Mouse (Mus musculus) thymus, adult 2 months (tissue): ENCODE results near the gene Matk. TPM values are rescaled to one million over a fixed set of nuclear protein-coding genes. Genes with fewer than 3 reads are reported as not detected.

Experiments
- DNase-seq: peaks from one replicate; pipeline ENCODE4 v3.0.0; 2021
- H3K27ac ChIP-seq: fragments of 200-500 bp; 2 replicates; pipeline ENCODE4 v1.5.1; 2012; ENCODE audit warnings: low read length, control low read depth; ENCODE audit not compliant: control insufficient read depth, insufficient read depth
- H3K27me3 ChIP-seq: fragments of 200-500 bp; 2 replicates; pipeline ENCODE4 v1.6.1; 2012; ENCODE audit warnings: mild to moderate bottlenecking, low read length, moderate library complexity, mixed read lengths; ENCODE audit not compliant: control insufficient read depth, insufficient read depth
- H3K36me3 ChIP-seq: fragments of 200-500 bp; 2 replicates; pipeline ENCODE4 v1.6.1; 2012; ENCODE audit warnings: mild to moderate bottlenecking, low read length, moderate library complexity; ENCODE audit not compliant: control insufficient read depth, insufficient read depth
- H3K4me1 ChIP-seq: fragments of 200-500 bp; replicated peaks from 2 replicates; pipeline ENCODE4 v1.6.1; 2012; ENCODE audit warnings: low read length; ENCODE audit not compliant: control insufficient read depth, insufficient read depth
- H3K4me3 ChIP-seq: fragments of 200-500 bp; 2 replicates; pipeline ENCODE4 v1.5.1; 2012; ENCODE audit warnings: mild to moderate bottlenecking, low read length, control low read depth, moderate library complexity; ENCODE audit not compliant: control insufficient read depth, insufficient read depth
- CTCF ChIP-seq: fragments of 200-500 bp; IDR thresholded peaks from 2 replicates; pipeline ENCODE4 v1.5.1; 2012; ENCODE audit warnings: mild to moderate bottlenecking, control low read depth, low read length, moderate library complexity, borderline replicate concordance; ENCODE audit not compliant: control insufficient read depth, poor library complexity, insufficient read depth; ENCODE audit errors: extremely low read depth
- POLR2A ChIP-seq: fragments of 200-500 bp; IDR thresholded peaks from 2 replicates; pipeline ENCODE4 v1.6.1; 2012; ENCODE audit warnings: mild to moderate bottlenecking, low read length, control low read depth, moderate library complexity; ENCODE audit not compliant: control insufficient read depth, poor library complexity, insufficient read depth; ENCODE audit errors: extremely low read depth
- WGBS: fragments of 180-500 bp; shearing (Covaris S2); methylation state at CpG from one replicate; pipeline ENCODE4 v1.1.7; 2018; 5-methylcytosine and 5-hydroxymethylcytosine counted together
- polyA plus RNA-seq: library from polyadenylated mRNA; depleted of rRNA; stranded (reverse); fragments of >200 nt; gene quantifications from 2 replicates; pipeline ENCODE4 v1.2.3, GENCODE M21; 2012

The Matk gene
- polyA plus RNA-seq, 1 experiment, result 21.0 TPM

DNA sequence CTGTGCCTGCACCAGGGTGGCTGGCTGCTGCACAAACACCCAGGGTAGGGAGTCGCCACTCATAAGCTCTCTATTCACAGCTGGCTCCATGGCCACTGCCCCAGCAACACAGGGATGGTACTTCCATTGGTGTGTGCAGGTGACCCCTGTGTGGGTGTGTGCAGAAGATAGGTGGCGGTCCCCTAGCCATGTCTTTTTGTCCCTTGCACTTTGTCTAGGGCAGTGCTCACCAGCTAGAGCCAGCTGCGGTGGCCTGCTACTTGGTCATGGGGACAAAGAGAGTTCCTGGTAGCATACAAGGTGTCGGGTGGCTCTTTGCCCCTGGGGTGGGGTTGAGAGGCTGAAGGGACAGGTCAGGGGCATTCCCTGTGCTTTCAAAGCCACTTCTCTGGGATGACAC lies 8.6 kb upstream of the Matk start:
- Histone ChIP-seq H3K36me3 (no peaks in the 10 kb centered on the region), H3K27ac (no peak overlapping the region), H3K4me1 (peaks cover 54% of the 10 kb centered on the region), H3K27me3 (no peaks in the 10 kb centered on the region; the same call in 1 of the 2 replicates), H3K4me3 (no peak overlapping the region)
- DNase-seq, result no peak
- TF ChIP-seq CTCF, result no peak
- TF ChIP-seq POLR2A, result no peak
- WGBS, result 97% methylated on average over 4 of the region's 4 CpGs

- H3K4me3 ChIP-seq, result no peak overlapping the region
- WGBS, result 12% methylated on average over 17 of the region's 17 CpGs
- peak; percentile 97 for TF ChIP-seq CTCF
- no peak for TF ChIP-seq POLR2A
- peak; percentile 84 for DNase-seq
- H3K27me3 ChIP-seq, result no peaks in the 10 kb centered on the region; the same call in 1 of the 2 replicates
- H3K36me3 ChIP-seq, result no peaks in the 10 kb centered on the region
- no peak overlapping the region for H3K27ac ChIP-seq
- H3K4me1 ChIP-seq, result peaks cover 58% of the 10 kb centered on the region
Measured at GRCm38 (mm10) chr10:81244595-81244994, 8.1 kb upstream of the Matk start.

DNA sequence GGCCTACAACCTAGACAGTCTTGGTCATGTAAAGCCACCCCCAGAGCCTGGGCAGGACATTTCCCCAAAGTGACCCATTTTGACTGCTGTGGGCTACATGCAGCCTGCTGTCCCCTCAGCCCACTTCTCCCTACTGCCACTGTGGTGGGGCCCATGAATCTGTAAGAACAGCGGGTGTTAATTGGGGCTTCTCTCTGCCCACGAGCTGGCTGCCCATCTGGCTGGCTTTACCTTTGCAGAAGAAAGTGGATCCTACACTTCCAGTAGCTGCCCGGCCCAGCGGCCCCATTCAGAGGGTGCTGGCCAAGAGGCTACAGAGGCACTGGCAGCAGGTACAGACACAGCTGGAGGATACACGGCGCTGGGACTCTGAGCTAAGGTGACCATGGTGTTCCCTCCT lies 7.6 kb upstream of the Matk start:
- DNase-seq, result peak; percentile 1

GRCm38 (mm10) chr10:81247804-81248203 lies 4.9 kb upstream of the Matk start:
- 20% methylated on average over 2 of the region's 2 CpGs for WGBS
- no peak overlapping the region for H3K4me3 ChIP-seq
- no peak for TF ChIP-seq CTCF
- no peak for TF ChIP-seq POLR2A
- peak; percentile 38 for DNase-seq
- no peaks in the 10 kb centered on the region; the same call in 1 of the 2 replicates for H3K27me3 ChIP-seq
- H3K36me3 ChIP-seq, result no peaks in the 10 kb centered on the region
- peak overlapping the region; percentile 89 for H3K27ac ChIP-seq
- H3K4me1 ChIP-seq, result peaks cover 49% of the 10 kb centered on the region

More for the DNA sequence above, 7.6 kb upstream of the Matk start:
- WGBS, result 95% methylated on average over 6 of the region's 6 CpGs
- Histone ChIP-seq H3K4me1 (peaks cover 64% of the 10 kb centered on the region), H3K4me3 (no peak overlapping the region), H3K36me3 (no peaks in the 10 kb centered on the region), H3K27ac (no peak overlapping the region), H3K27me3 (no peaks in the 10 kb centered on the region)
- no peak for TF ChIP-seq CTCF
- no peak for TF ChIP-seq POLR2A

- Histone ChIP-seq H3K27ac (no peak overlapping the region), H3K4me3 (no peak overlapping the region), H3K36me3 (no peaks in the 10 kb centered on the region), H3K4me1 (peaks cover 52% of the 10 kb centered on the region), H3K27me3 (no peaks in the 10 kb centered on the region; the same call in 1 of the 2 replicates)
- TF ChIP-seq CTCF, result no peak
- no peak for TF ChIP-seq POLR2A
- no peak for DNase-seq
- 68% methylated on average over 8 of the region's 8 CpGs for WGBS
Measured at GRCm38 (mm10) chr10:81249442-81249841, 3.3 kb upstream of the Matk start.

GRCm38 (mm10) chr10:81254886-81255285 lies 2.2 kb downstream of the Matk start:
- TF ChIP-seq POLR2A (no peak), CTCF (no peak)
- no peak overlapping the region for H3K4me3 ChIP-seq
- no peaks in the 10 kb centered on the region; the same call in 1 of the 2 replicates for H3K27me3 ChIP-seq
- H3K36me3 ChIP-seq, result no peaks in the 10 kb centered on the region
- H3K27ac ChIP-seq, result no peak overlapping the region
- peaks cover 28% of the 10 kb centered on the region for H3K4me1 ChIP-seq
- DNase-seq, result no peak
- 6% methylated on average over 1 of the region's 1 CpGs for WGBS

- Histone ChIP-seq H3K27me3 (no peaks in the 10 kb centered on the region; the same call in 1 of the 2 replicates), H3K27ac (no peak overlapping the region), H3K4me1 (peaks cover 25% of the 10 kb centered on the region), H3K4me3 (peak overlapping the region; percentile 42), H3K36me3 (no peaks in the 10 kb centered on the region)
- peak; percentile 60 for DNase-seq
- TF ChIP-seq POLR2A (no peak), CTCF (no peak)
- 2% methylated on average over 62 of the region's 62 CpGs for WGBS
Measured at GRCm38 (mm10) chr10:81257158-81258039, 4.7 kb downstream of the Matk start.
